Mouse (Mus musculus) cortical plate, adult 2 months (tissue): ENCODE data around the gene Tanc2.

Source experiments
- CTCF ChIP-seq: fragments of 200-500 bp; IDR thresholded peaks from 2 replicates; pipeline ENCODE4 v1.5.1; 2011; ENCODE audit warnings: mild to moderate bottlenecking, control low read depth, low read length; ENCODE audit not compliant: insufficient read depth; ENCODE audit errors: extremely low read depth
- POLR2A ChIP-seq: fragments of 200-500 bp; IDR thresholded peaks from 2 replicates; pipeline ENCODE4 v1.6.1; 2011; ENCODE audit warnings: mild to moderate bottlenecking, low read length, control low read depth; ENCODE audit not compliant: insufficient read depth; ENCODE audit errors: extremely low read depth

DNA sequence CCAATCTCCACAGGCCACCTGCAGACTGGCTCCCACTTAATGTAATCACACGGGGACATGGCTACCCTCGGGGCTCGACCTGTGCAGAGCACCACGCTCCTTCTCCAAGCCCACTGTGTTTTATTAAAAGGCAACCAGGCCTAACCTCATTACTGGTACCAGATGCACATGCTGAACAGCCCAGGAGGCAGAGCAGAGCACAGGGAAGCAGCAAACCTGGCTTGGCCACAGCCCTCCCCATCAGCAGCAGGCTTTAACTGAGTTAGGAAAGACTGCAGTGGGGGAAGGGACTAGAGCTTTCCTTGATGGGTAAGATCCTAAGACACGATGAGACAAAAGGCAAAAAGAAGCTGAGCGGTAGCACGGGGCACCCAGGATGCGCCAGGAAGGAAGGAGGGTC is 352.2 kb downstream of the Tanc2 start:
- TF ChIP-seq CTCF (no peak), POLR2A (no peak)
